Mouse (Mus musculus): ENCODE results near the gene Necab2.

DNA sequence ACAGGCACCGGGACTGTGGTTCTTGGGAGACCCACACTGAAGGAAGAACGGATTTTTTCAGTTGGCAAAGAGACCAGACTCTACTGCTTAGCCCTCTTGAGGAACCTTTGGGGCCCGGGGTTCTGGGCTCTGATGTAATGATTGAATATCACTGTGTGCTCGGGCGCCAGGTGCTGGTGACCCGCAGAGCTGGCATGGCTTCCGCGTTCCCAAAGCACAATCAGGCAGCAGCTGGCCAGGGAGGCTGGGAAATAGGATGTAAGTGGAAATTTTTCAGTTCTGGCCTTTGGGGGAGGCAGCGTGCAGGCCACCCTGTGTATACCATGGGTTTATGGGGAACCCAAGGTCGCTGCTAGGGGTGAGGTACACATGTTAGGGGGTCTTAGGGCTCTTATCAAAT is 20.3 kb downstream of the Necab2 start:
- TF ChIP-seq TAL1 (IDR thresholded peaks at IDR 0.05; ENCODE audit: low read length) (no peak), GATA1 (IDR thresholded peaks at IDR 0.05; ENCODE audit: low read length) (no peak)
